Mouse (Mus musculus) right cerebral cortex, postnatal 4 days (tissue): Measurements from ENCODE around the gene Rpap1.

ENCODE experiments used
- DNase-seq: peaks from one replicate; pipeline ENCODE4 v3.0.0-alpha.2; 2022

Rpap1 gene

GRCm38 (mm10) chr2:119798246-119798927 is 11.1 kb upstream of the Rpap1 start:
- DNase-seq, result peak; percentile 59

- DNase-seq, result no peak
These were observed 10.0 kb upstream of the Rpap1 start, which contains the start of gene Tyro3 for GRCm38 (mm10) chr2:119797279-119797783. Gene Tyro3, plus strand, starts transcription at chr2:119797733.

- no peak for DNase-seq
These were observed 2.7 kb upstream of the Rpap1 start for GRCm38 (mm10) chr2:119789996-119790395.

GRCm38 (mm10) chr2:119767246-119767645 is 20.1 kb downstream of the Rpap1 start:
- no peak for DNase-seq

GRCm38 (mm10) chr2:119763924-119764323 is 23.4 kb downstream of the Rpap1 start:
- no peak for DNase-seq

- no peak for DNase-seq
These were observed 25.1 kb downstream of the Rpap1 start for GRCm38 (mm10) chr2:119762276-119762675.

- DNase-seq, result no peak
These were observed 27.1 kb downstream of the Rpap1 start, which contains the start of gene Ltk for GRCm38 (mm10) chr2:119760251-119760650. Gene Ltk, minus strand, starts transcription at chr2:119760431.

- DNase-seq, result no peak
These were observed 28.2 kb downstream of the Rpap1 start for GRCm38 (mm10) chr2:119758844-119759835.

- DNase-seq, result no peak
These were observed 29.1 kb downstream of the Rpap1 start for GRCm38 (mm10) chr2:119758101-119758843.

- DNase-seq, result no peak
These were observed 29.7 kb downstream of the Rpap1 start for GRCm38 (mm10) chr2:119757601-119758100.

GRCm38 (mm10) chr2:119749260-119749659 is 38.1 kb downstream of the Rpap1 start:
- no peak for DNase-seq

GRCm38 (mm10) chr2:119747554-119747953 is 39.8 kb downstream of the Rpap1 start:
- no peak for DNase-seq

- DNase-seq, result no peak
These were observed 42.1 kb downstream of the Rpap1 start for GRCm38 (mm10) chr2:119745281-119745680.

- DNase-seq, result no peak
These were observed 42.9 kb downstream of the Rpap1 start for GRCm38 (mm10) chr2:119744163-119745111.

- no peak for DNase-seq
These were observed 43.6 kb downstream of the Rpap1 start for GRCm38 (mm10) chr2:119743808-119744162.

GRCm38 (mm10) chr2:119743176-119743807 is 44.0 kb downstream of the Rpap1 start:
- peak; percentile 62 for DNase-seq

GRCm38 (mm10) chr2:119742461-119743175 is 44.7 kb downstream of the Rpap1 start:
- peak; percentile 35 for DNase-seq

GRCm38 (mm10) chr2:119741581-119742411 is 45.5 kb downstream of the Rpap1 start, which contains the start of gene Itpka:
Gene Itpka, plus strand, starts transcription at chr2:119742337.
- DNase-seq, result peak; percentile 49

GRCm38 (mm10) chr2:119740567-119740966 is 46.8 kb downstream of the Rpap1 start:
- no peak for DNase-seq
